Mouse (Mus musculus): ENCODE results near the gene Smarca5.

Gene Smarca5

DNA sequence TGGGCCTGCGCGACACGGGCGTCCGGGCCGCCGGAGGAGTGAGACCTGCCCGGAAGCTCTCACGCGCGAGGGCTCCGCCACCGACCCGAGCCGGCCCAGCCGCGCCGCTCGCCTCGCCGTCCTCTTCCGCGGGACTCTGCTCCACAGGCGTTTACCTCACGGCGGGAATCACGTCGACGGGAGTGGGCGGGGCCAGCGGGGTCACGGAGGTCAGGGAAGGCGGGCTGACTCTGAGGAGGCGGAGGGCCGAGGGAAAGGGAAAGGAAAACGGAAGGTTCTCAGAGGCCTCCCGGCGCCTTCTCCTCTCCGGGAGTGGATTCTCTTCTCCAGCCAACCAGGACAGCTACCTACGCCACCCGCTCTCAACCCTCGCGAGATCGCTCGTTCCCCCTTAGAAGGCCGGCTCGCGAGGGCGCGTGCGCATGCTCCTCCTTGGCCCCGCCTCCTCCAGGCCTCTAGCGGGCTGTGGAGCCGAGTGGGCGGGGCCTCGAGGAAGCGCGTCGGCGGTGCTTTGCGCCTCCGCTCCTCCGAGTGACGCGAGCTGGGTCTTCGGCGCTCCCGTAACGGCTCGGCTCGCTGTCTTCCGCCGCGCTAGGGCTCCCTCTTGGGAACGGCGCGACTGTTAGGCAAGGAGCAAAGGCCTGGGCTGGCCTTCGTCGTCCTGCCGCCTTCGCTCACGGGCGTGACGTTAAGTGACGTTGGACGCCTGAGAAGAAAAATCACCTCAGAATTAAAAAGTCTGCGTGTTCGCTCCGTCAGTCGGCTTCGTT, at the start of gene Smarca5:
TSS of gene Smarca5 (minus strand) at position 343 of the 770 bp plus-strand sequence.
- peak; percentile 91 for DNase-seq (ENCODE audit: low spot score)

DNA sequence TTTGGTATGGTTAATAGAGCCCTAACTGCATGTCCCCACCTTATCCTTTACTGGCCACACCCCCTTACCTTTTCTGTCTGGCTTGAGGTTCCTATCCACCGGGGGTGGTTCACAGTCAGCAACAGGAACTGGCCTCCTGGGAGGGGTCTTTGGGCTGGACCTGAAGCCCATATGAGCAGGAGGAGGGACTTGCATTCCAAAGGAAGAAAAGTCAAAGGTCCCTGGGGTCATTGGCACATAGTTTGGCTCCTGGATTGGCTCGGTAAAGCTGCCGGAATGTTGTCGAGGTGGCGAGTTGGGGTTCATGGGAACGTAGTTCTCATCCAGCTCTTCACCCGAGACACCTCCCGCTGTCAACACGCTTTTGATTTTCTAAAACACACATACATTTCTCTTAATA, 45.3 kb upstream of the Smarca5 start:
- DNase-seq (ENCODE audit: low spot score), result no peak

DNA sequence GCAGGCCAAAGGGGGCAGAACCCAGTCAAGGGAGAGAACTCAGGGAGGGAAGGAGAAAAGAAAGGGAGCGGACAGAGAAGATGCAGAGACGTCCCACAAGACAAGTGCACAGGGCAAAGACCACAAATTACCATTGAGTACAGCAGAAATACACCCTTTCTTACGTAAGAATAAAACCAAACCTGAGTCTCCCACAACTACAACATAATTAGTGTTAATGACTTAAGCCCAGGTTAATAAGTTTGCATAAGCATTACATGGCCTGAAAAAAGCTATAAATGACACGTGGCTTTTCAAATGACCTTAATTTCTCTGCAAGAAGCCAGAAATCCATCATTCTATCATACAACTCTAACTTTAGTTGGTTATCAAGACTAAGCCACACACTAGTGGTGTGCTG, 44.0 kb upstream of the Smarca5 start:
- DNase-seq (ENCODE audit: low spot score), result no peak

DNA sequence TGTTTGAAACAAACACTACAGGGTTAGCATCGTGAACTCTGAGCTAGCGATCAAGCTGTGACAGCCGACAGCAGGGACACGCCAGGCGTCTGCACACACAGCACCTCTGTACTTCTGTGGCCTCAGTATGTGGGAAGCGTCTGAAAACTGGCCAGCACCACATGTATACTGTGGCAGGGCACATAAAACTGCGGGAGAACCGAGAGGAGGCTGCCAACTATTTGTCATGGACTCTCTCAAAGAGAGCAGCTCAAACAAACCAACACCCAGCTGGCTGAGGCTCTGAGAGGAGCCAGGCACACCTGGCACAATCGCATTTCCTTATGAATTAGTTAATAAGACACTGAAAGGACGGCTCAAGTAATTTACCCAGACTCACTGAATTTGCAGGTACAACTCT, 42.0 kb upstream of the Smarca5 start:
- no peak for DNase-seq (ENCODE audit: low spot score)

DNA sequence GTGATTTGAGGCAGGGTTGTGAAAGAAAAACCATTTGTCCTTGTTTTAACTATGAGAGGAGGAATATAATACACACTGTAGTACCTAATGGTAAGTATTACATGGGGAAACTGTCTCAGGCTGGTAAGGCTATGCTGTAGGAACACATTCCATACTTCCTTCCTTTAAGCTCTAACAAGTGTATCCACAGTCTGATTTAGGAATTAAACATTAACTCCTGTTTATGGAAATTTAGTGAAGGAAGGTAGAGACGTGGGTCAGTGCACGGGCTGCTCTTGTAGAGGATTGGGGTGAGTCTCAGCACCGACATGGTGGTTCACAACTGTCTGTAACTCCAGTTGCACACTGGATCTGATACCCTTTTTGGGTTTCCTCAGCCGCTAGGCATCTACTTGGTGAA, 41.0 kb upstream of the Smarca5 start:
- DNase-seq (ENCODE audit: low spot score), result no peak

DNA sequence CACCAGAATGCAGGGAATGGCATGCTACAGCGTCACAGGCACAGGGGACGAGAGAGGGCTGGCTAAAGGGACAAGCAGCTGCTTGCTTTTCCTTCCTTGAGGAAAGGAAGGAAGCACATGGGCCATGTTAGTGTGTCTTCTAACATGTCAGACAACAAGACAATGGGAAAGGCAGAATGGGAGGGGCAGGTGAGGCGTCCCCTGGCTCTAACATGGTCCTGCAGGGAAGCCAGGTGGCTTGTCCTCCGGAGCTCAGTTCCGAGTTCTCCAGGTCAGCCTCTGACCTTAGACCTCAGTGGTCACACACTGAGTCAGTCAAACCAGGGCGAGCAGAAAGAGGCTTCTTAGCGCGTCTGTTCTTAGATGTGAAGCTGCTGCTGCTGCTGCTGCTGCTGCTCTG, 37.1 kb upstream of the Smarca5 start:
- DNase-seq (ENCODE audit: low spot score), result no peak

DNA sequence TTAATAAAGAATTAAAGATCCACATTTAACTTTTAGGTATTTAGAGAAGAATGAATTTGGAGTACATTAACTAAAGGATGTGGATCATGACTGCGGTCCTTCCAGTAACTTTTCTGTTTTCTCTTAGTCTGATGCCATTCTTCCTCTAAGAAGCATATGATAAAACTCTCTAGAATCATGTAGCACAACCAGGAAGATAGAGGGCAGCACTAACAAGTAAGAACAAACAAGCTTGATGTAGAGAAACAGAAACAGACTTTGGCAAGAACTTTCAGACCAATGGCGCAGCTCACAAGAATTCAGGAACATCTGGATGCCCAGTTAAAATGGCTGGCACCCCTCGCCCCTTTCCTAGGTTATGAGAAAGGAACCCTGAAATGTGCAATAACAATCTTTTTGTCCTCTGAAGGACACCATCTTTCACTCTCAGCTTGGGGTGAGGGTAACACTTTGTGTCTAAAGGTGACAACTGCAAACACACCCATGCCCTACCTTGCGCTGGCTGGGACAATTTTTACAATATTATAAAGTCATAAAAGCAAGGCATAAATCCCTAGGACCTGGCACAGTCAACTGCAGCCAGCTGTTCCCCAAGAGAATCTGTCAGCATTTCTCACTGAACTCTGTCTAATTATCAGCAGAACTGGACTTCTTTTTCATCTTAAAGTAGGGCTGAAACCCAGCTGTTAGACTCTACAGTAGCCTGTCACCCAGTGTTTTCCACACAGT, 33.6 kb upstream of the Smarca5 start:
- DNase-seq (ENCODE audit: low spot score), result peak; percentile 42

DNA sequence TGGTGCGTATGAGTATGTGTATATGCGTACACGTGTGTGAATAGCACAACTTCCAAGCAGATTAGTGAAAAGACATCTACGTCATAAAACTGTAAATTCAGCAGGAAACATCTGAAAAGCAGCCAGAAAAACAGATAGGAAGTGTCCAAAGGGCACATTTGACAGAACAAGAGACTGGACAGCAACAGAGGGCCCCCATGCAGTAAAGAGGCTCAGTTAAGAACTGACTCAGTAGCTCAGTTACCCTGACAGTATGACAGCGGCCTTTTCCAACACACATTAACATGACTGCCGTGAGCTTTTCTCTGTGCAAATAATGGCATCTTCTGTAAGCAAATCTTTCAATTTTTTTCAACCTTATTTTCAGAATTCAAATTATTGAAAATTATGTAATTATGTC, 29.2 kb upstream of the Smarca5 start:
- DNase-seq (ENCODE audit: low spot score), result no peak

DNA sequence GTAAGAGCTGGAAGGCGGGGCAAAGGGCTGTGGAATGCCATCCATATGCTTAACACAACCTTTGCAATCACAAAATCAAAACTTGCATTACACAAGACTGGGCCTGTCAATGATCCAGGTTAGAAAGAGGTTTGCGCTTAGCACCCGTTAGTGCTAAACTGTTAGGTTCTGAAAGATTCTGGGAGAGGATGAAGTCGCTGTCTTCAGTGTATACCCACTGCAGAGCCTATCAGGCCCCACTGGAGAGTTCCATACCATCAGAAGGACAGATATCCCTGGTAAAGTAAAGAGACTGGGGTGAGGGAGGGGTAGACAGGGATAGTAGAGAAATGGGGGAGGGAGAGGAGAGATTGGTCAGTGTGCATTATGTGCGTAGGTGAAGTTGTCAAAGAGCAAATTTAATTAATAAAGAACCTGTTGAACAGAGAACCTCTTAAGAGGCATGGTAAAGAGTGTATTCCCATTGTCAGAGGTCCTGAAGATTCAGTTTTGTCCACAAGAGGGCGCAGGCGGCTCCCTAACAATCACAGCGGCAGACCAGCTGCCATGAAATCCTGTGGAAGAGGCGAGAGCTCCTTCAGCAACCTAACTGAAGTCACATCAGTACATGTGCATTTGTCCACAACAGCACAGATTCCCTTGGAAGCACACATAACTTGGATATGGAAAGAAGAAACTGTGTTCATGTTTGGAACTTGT, 13.9 kb upstream of the Smarca5 start:
- peak; percentile 94 for DNase-seq (ENCODE audit: low spot score)

DNA sequence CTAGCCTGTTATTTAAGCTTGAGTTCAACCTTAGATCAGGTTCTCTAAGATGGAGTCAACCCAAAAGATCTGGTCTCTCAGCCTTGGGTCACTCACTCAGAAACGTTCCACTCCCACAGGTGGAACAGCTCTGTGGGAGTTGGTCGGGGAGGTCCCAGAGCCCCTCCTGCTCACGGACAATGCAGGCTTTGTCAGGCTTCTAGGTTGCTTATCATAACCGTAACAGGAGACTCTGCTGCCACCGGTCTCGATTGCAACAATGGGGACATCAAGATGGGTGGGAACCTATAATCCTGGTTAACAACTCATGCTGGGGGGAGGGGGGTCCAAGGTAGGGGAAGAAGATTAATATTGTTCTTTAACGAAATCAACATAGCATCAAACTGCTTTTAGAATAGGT, 13.1 kb upstream of the Smarca5 start:
- no peak for DNase-seq (ENCODE audit: low spot score)

DNA sequence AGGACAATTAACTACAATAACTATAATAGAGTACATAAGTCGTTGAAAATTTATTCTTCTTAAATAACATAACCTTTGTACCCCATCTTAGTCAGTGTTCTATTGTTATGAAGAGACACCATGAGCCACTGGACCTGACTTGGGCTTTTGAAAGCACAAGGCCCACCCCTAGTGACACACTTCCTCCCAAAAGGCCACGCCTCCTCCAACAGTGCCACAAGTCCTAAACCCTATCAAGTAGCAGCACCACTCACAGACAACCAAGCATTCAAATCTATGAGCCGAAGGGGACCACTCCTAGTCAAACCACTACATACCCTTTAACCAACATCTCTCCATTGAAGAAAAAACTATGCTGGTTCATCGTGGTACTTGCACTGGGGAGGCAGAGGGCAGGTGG, 9.8 kb upstream of the Smarca5 start:
- DNase-seq (ENCODE audit: low spot score), result no peak

DNA sequence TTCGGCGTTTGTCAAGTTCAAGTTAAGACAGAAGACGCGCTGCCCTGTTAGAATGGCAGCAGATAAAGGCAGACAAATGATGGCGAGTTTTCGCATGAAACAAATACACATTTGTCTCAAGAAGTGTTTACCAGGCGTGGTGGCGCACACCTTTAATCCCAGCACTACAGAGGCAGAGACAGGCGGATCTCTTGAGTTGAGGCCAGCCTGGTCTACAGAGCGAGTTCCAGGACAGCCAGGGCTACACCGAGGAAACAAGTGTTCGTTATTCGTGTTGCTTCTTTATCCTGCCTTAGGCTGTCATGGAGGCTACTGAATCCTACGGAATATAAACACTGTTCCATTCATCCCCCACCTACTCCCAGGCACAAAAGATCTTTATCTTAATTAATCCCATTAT, 635 bp upstream of the Smarca5 start:
- DNase-seq (ENCODE audit: low spot score), result no peak

DNA sequence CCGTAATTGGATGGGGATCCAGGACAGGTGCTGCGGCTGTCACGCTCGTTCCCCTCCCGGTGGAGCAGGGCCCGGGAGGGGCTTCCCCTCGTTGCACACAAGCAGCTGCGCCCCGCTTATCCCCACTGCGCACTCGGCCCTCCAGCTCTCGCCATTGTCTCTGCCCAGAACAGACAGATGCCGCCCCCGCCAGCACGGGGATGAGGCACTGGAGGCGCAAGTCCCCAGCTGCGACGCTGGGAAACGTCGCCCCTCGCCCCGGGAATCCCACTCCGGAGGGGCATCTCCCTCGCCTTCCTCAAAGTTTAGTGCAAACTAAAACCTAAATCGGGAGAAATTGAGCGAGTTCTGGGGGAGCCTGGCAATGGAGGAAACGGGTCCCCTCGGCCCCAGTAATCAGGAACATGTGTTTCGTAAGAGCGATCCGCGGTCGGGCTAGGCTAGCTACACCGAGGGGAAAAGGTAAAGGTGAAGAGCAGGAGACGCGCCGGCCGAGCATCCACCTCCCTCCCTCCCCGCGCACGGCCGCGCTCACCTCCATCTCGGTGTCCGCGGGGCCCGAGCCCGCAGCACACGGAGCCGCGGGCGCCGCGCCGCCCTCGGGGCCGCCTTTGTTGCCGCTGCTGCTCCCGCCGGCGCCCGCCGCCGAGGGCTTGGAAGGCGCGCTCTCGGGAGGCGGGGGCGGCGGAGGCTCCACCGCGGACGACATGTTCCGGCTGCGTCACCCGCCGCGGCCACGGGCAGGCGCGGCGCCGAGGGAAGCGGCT, 726 bp downstream of the Smarca5 start:
- DNase-seq (ENCODE audit: low spot score), result peak; percentile 70

DNA sequence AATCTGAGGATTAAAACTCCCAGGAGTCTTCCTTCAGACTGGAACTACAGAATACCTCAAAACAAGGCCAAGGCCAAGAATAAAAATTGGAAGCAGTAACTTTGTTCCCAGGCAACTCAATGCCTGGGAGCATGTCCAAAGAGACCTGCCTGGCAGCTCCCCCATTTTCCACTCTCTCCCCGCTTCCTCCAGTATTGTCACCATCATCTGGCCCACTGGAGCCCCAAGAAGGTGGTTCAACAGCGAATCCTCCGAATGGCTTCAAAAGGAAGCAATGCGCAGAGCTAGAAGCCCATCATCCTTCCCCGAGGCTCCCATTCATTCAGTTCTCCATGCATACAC, 1.3 kb downstream of the Smarca5 start:
- no peak for DNase-seq (ENCODE audit: low spot score)

DNA sequence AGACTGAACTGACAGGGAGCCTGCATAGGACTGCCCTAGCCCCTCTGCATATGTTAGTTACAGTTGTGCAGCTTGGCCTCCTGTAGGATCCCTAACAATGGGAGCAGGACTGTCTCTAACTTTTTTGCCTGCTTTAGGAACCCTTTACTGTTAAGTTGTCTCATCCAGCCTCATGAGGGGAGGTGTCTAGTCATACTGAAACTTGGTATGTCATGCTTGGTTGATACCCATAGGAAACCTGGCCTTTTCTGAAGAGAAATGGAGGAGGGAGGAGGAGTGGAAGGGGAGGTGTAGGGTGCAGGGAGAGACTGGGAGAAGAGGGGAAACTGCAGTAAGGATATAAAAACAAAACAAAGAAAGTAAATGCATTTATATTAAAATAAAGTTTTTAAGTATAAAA, 7.0 kb downstream of the Smarca5 start:
- no peak for DNase-seq (ENCODE audit: low spot score)

DNA sequence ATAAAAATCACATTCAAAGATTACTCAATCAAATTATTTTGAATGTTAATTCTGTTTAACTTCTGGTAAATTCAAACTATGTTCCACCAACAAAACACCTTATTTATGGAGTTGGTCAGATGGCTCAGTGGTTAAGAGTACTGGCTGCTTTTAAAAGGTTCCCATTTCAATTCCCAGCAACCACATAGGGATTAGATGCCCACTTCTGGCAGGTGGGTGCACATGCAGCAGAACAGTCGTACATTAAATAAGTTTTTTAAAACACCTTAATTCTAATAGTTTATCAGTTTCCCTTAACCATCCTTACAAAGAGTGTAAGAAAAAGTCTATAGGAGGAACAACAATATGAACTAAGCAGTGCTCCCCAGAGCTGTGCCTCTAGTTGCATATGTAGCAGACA, 24.8 kb downstream of the Smarca5 start:
- no peak for DNase-seq (ENCODE audit: low spot score)

DNA sequence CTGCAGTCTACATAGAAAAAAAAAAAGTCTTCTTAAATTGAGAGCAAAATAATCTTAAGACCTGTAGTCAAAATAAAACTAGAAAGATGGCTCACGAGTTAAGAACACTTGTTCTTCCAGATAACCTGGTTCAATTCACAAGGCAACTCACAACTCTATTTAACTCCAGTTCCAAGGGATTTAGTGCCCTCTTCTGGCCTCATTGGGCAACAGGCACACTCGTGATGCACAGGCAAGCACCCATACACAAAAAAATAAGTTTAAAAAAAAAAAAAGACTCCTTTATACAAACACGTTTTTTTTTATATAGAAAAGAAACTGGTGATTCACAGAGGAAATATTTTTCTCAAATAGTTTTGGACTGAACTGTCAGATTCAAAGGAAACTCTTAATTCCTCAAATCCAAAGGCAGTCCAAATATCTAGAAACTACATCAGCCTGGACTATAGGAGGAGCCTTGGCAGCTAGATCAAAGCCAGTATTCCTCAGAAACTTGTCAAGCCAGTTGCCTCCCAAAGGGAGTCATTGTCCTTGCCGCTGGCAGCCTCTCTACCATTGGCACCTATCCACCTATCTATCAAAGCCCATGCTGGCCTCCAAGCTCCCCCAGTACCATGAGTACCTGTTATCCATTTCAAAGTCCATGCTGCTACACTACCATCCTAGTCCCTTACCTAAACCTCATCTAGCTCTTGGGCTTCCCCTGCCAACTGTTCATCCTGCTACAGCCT, 28.5 kb downstream of the Smarca5 start:
- DNase-seq (ENCODE audit: low spot score), result peak; percentile 48

DNA sequence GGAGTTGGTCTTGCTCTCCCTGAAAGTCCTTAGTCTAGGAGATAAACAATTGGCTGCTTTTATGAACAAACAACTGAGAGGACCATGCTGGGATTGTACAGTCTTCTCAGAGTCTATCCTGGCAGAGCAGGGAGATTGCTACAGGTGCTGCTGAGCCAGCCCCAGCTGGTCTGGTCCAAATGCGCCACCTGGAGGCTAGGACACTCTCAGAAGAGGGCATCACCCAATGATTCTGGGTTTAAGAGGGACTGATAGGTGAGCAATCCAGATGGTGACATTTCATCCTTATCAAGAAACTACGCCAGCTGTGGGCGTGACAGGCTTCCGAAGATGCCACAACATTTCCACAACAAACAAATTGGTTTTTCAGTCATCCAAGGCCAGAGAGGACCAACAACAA, 51.2 kb downstream of the Smarca5 start:
- DNase-seq (ENCODE audit: low spot score), result peak; percentile 68

DNA sequence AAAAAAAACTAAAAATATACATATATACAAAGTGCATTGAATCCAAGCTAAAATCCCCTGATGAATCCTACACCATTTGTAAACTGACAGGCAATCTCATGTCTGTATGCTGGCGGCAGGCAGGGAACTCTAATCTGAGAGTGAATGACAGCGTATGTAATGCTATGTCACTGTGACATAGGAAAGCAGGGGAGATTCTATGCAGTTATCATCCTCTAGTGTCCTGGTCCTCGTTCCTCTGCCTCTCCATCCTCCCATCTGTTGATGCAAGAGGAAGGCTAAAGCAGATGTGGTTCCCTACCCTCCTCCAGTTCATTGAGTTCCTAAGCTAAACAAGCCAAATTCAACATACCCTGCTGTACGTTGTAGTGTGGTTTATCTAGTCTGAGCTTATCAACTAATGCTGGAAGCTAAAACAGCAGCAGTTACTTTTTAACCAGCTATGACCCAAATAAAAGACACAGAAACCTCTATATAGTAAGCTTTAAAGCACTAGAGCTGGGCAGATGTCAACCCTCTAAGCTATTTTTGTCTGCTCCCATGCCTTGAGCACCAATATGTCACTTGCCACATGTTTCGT, 55.5 kb downstream of the Smarca5 start:
- DNase-seq (ENCODE audit: low spot score), result no peak

DNA sequence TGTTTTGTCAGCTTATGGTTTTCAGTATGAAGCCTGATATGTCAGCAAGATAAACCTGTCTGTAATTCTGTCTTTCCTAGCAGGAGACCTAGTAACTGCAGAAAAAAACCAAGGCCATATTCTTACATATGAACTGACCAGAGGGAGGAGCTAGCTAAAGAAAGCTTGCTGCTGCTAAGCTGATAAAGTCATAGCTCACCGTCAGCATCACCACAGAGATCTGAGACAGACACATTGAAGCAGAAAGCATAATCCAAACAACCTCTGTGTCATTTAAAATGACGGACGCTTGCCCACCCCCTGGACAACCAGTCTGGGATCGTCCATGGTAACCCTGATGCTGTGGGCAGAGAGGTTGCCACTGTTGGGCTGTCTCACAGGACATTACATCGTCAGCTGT, 56.7 kb downstream of the Smarca5 start:
- no peak for DNase-seq (ENCODE audit: low spot score)

DNA sequence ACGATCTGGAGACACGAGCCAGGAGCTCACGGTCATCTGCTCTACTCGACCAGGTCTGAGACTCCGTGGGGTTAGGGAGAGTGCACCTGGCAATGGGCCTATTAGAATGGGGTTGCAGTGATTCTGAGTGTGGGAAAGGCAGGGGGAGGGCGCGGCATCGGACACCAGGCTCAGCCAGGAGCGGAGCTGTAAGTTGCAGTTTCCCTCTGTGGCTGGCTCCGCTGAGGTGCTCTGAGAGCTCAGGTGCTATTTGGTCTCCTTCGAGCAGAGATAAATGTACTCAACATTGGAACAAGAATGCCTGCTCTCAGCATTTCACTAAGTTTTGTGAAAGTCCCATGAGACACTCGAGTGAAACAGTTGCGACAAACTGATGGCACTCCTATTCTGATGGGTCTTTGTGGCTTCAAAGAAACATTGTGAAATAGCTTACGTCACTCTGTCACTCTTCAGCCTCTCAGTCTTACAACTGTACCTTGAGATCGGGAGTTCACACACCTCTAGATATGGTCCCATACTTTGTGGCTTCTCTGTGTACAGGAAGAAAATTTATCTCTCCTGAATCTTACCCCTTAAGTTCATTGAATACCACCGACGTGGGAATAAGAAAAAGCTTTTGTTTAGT, 69.9 kb downstream of the Smarca5 start:
- DNase-seq (ENCODE audit: low spot score), result no peak
